Mouse (Mus musculus) heart, postnatal 14 days (tissue): ENCODE measurements at regions not wholly inside any gene's neighbourhood (a gene's known extent, or its start where the extent isn't known, plus 50 kb on each side); places are given as distances from the start of the nearest gene placed in this dataset.

Experiments used
- DNase-seq, 2 experiments: peaks; one replicate each; pipeline ENCODE4 v3.0.0; 2021 to 2022
- intact Hi-C: fragments of 180-260 bp; cut with DNase I; formaldehyde crosslinking; loops from one replicate; pipeline ENCODE4 v1.15.1; 2025

GRCm38 (mm10) chr10:20793956-20794355 is 69.1 kb upstream of the Pde7b start:
- DNase-seq: no peak
- intact Hi-C loops: no loop called here

GRCm38 (mm10) chr10:20780946-20781345 is 56.1 kb upstream of the Pde7b start:
- no peak for DNase-seq
- intact Hi-C loops: no loop called here

- intact Hi-C loops: no loop called here
- peak in 1 of 2 experiments; percentile 10 for DNase-seq
Measured at GRCm38 (mm10) chr10:20776640-20777413, 51.9 kb upstream of the Pde7b start.

- DNase-seq: no peak
- intact Hi-C loops: no loop called here
Measured at GRCm38 (mm10) chr10:20775731-20776429, 51.0 kb upstream of the Pde7b start.
